Mouse (Mus musculus) hindbrain, embryonic 14.5 days (tissue): ENCODE data around the gene Fhl1. TPM values are rescaled to one million over a fixed set of nuclear protein-coding genes. Genes with fewer than 3 reads are reported as not detected.

Source experiments
- ATAC-seq: fragments of 200-750 bp; cut with Nextera tagmentation; 2 replicates; pipeline ENCODE4 v1.8.0; 2017; ENCODE audit warnings: moderate number of reproducible peaks, mild to moderate bottlenecking, moderate TSS enrichment, moderate library complexity; ENCODE audit not compliant: low FRiP score
- DNase-seq: peaks from one replicate; pipeline ENCODE4 v3.0.0-alpha.2; 2015; ENCODE audit warnings: low spot score
- H3K27ac ChIP-seq: fragments of 300-500 bp; sonication (generic); 2 replicates; pipeline ENCODE4 v1.5.1; 2014; ENCODE audit warnings: mild to moderate bottlenecking, moderate library complexity
- H3K27me3 ChIP-seq: fragments of 300-500 bp; sonication (generic); 2 replicates; pipeline ENCODE4 v1.6.1; 2014; ENCODE audit warnings: mild to moderate bottlenecking, low read length, mixed read lengths; ENCODE audit not compliant: control insufficient read depth, insufficient read depth
- H3K36me3 ChIP-seq: fragments of 300-500 bp; sonication (generic); replicated peaks from 2 replicates; pipeline ENCODE4 v1.6.1; 2014; ENCODE audit not compliant: control insufficient read depth, insufficient read depth
- H3K4me1 ChIP-seq: fragments of 300-500 bp; sonication (generic); replicated peaks from 2 replicates; pipeline ENCODE4 v1.6.1; 2014; ENCODE audit warnings: antibody characterized with exemption, low read length, mixed read lengths; ENCODE audit not compliant: control insufficient read depth, insufficient read depth
- H3K4me2 ChIP-seq: fragments of 300-500 bp; sonication (generic); replicated peaks from 2 replicates; pipeline ENCODE4 v1.6.1; 2014; ENCODE audit warnings: mild to moderate bottlenecking, moderate library complexity
- H3K4me3 ChIP-seq: fragments of 300-500 bp; sonication (generic); replicated peaks from 2 replicates; pipeline ENCODE4 v1.5.1; 2014; ENCODE audit warnings: mild to moderate bottlenecking, low read length
- H3K9ac ChIP-seq: fragments of 300-500 bp; sonication (generic); 2 replicates; pipeline ENCODE4 v1.6.1; 2014
- H3K9me3 ChIP-seq: fragments of 300-500 bp; sonication (generic); 2 replicates; pipeline ENCODE4 v1.6.1; 2016; ENCODE audit warnings: low read length; ENCODE audit not compliant: control insufficient read depth
- WGBS: fragments of 180-500 bp; shearing (Covaris S2); extraction: QIAGEN DNeasy Blood & Tissue Kit; methylation state at CpG from one replicate; pipeline ENCODE4 v1.1.7; 2014; 5-methylcytosine and 5-hydroxymethylcytosine counted together
- polyA plus RNA-seq: library from polyadenylated mRNA; unstranded; fragments of >200 nt; fragmentation: Nextera tagmentation; extraction: Ambion mirVana; gene quantifications from 2 replicates; pipeline ENCODE4 v1.2.1, GENCODE M21; 2014

Gene Fhl1
- polyA plus RNA-seq, result 192 and 215 TPM in 2 replicates

- peak within 1 kb of the TSS; percentile 79 for H3K9ac ChIP-seq
- no peaks in the 10 kb centered on the region for H3K9me3 ChIP-seq
- peaks cover 3% of the 10 kb centered on the region; the same call in 1 of the 2 replicates for H3K4me1 ChIP-seq
- DNase-seq, result peak; percentile 73
- H3K36me3 ChIP-seq, result no peaks in the 10 kb centered on the region
- peak within 1 kb of the TSS; percentile 49 for H3K4me2 ChIP-seq
- H3K27ac ChIP-seq, result peak within 1 kb of the TSS; percentile 87
- 19% methylated on average over 48 of the region's 106 CpGs for WGBS
- H3K4me3 ChIP-seq, result peak within 1 kb of the TSS; percentile 58
- no peaks in the 10 kb centered on the region for H3K27me3 ChIP-seq
- ATAC-seq, result peak; percentile 97
Measured at GRCm38 (mm10) chrX:56731306-56732201, at the start of gene Fhl1. Gene Fhl1, plus strand, starts transcription at chrX:56731787.

- no peaks in the 10 kb centered on the region for H3K36me3 ChIP-seq
- no peak overlapping the region for H3K9ac ChIP-seq
- no peak overlapping the region for H3K27ac ChIP-seq
- ATAC-seq (peak; percentile 57; the same call in 1 of the 2 replicates), DNase-seq (no peak)
- no peak overlapping the region for H3K4me3 ChIP-seq
- no peaks in the 10 kb centered on the region for H3K27me3 ChIP-seq
- 44% methylated on average over 1 of the region's 1 CpGs for WGBS
- H3K9me3 ChIP-seq, result no peaks in the 10 kb centered on the region
- no peaks in the 10 kb centered on the region for H3K4me1 ChIP-seq
- no peak overlapping the region for H3K4me2 ChIP-seq
Measured at GRCm38 (mm10) chrX:56682156-56682720, 49.3 kb upstream of the Fhl1 start.

- no peaks in the 10 kb centered on the region for H3K36me3 ChIP-seq
- no peak for DNase-seq
- H3K4me1 ChIP-seq, result no peaks in the 10 kb centered on the region
- no peak overlapping the region for H3K4me2 ChIP-seq
- no peak overlapping the region for H3K9ac ChIP-seq
- no peaks in the 10 kb centered on the region for H3K9me3 ChIP-seq
- H3K4me3 ChIP-seq, result no peak overlapping the region
- no peaks in the 10 kb centered on the region for H3K27me3 ChIP-seq
- WGBS, result 84% methylated on average over 10 of the region's 10 CpGs
- no peak overlapping the region for H3K27ac ChIP-seq
- ATAC-seq, result no peak
Measured at GRCm38 (mm10) chrX:56683521-56683920, 48.1 kb upstream of the Fhl1 start.

DNA sequence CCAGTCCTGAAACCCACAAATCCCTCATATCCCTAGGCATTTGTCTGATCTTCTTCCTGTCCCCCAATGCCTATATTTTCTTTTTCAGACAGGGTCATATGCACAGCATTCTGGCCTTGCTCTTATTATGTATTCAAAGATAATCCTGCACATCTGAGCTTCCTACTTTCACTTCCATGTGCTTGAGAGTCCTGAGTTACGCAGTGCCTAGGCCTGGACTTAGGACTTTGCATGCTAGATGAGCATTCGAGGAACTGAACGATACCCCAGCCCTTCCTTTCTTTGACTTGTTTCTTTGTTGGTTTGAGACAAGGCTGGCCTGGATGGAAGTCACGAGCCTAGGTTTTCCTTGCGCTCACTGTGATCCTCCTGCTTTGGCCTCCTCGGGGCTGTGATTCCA is 39.0 kb upstream of the Fhl1 start:
- no peak overlapping the region for H3K27ac ChIP-seq
- H3K4me3 ChIP-seq, result no peak overlapping the region
- H3K36me3 ChIP-seq, result no peaks in the 10 kb centered on the region
- WGBS, result 91% methylated on average over 6 of the region's 6 CpGs
- DNase-seq (no peak), ATAC-seq (no peak)
- no peaks in the 10 kb centered on the region for H3K9me3 ChIP-seq
- no peak overlapping the region for H3K4me2 ChIP-seq
- no peak overlapping the region for H3K9ac ChIP-seq
- H3K27me3 ChIP-seq, result no peaks in the 10 kb centered on the region
- H3K4me1 ChIP-seq, result no peaks in the 10 kb centered on the region

GRCm38 (mm10) chrX:56694539-56694938 is 37.0 kb upstream of the Fhl1 start:
- ATAC-seq (no peak), DNase-seq (no peak)
- no peak overlapping the region for H3K4me3 ChIP-seq
- H3K4me2 ChIP-seq, result no peak overlapping the region
- no peaks in the 10 kb centered on the region for H3K4me1 ChIP-seq
- H3K27me3 ChIP-seq, result no peaks in the 10 kb centered on the region
- H3K27ac ChIP-seq, result no peak overlapping the region
- WGBS, result 93% methylated on average over 2 of the region's 2 CpGs
- no peaks in the 10 kb centered on the region for H3K9me3 ChIP-seq
- no peaks in the 10 kb centered on the region for H3K36me3 ChIP-seq
- no peak overlapping the region for H3K9ac ChIP-seq

DNA sequence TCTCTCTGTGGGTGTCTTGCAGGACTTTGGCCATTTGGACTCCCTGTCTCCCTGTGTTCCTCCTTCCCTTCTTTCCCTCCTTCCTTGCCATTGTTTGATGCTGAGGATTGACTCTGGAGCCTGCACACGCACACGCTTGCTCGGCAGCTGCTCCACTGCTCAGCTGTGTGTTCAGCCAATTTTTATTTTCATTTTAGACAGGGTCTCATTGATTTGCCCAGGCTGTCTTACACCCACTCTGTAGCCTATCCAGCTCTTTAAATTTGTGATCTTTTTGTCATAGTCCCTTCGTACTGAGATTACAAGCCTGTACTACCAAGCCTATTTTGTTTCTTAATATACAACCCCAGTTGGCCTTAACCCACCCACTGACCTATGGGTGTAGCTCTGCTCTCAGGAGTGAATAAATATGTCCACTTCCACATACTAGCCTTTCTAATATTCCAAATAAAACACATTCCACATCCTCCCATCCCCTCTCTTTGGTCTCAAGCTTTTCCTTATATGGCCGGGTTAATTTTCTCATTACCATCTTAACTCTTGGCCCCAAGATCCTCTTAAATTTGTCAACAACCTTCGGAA is 34.3 kb upstream of the Fhl1 start:
- no peaks in the 10 kb centered on the region for H3K9me3 ChIP-seq
- H3K4me2 ChIP-seq, result no peak overlapping the region
- no peak for DNase-seq
- no peak overlapping the region for H3K9ac ChIP-seq
- H3K27ac ChIP-seq, result no peak overlapping the region
- ATAC-seq, result no peak
- H3K36me3 ChIP-seq, result no peaks in the 10 kb centered on the region
- H3K27me3 ChIP-seq, result no peaks in the 10 kb centered on the region
- 83% methylated on average over 6 of the region's 6 CpGs for WGBS
- H3K4me1 ChIP-seq, result no peaks in the 10 kb centered on the region
- H3K4me3 ChIP-seq, result no peak overlapping the region

DNA sequence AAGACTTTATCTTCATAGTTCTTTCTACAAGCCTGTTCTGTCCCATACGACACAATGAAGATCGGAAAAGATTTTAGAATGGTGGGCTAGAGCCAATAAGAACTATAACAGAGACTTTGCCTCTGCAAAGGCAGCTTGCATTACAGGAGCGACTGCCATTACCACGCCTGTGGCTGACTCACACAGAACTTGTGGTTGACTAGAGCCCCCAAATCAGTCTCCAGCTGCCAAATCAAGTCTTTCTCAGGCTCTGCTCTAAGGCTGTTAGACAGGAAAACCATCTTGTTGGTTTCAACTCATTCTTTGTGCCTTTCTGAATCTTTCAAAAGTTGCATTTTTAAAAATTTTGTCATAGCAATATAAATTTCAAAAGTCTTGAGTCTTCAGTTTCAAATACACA is 33.7 kb upstream of the Fhl1 start:
- 95% methylated on average over 4 of the region's 4 CpGs for WGBS
- Histone ChIP-seq H3K4me3 (no peak overlapping the region), H3K9ac (no peak overlapping the region), H3K9me3 (no peaks in the 10 kb centered on the region), H3K4me1 (no peaks in the 10 kb centered on the region), H3K27me3 (no peaks in the 10 kb centered on the region), H3K27ac (no peak overlapping the region), H3K36me3 (no peaks in the 10 kb centered on the region), H3K4me2 (no peak overlapping the region)
- no peak for DNase-seq
- ATAC-seq, result no peak

- ATAC-seq (no peak), DNase-seq (no peak)
- Histone ChIP-seq H3K27me3 (no peaks in the 10 kb centered on the region), H3K9me3 (no peaks in the 10 kb centered on the region), H3K9ac (no peak overlapping the region), H3K4me1 (no peaks in the 10 kb centered on the region), H3K4me2 (no peak overlapping the region), H3K36me3 (no peaks in the 10 kb centered on the region), H3K4me3 (no peak overlapping the region), H3K27ac (no peak overlapping the region)
- WGBS, result 89% methylated on average over 3 of the region's 3 CpGs
Measured at GRCm38 (mm10) chrX:56701261-56701660, 30.3 kb upstream of the Fhl1 start.

- Histone ChIP-seq H3K27me3 (no peaks in the 10 kb centered on the region), H3K4me3 (no peak overlapping the region), H3K36me3 (no peaks in the 10 kb centered on the region), H3K27ac (no peak overlapping the region), H3K9ac (no peak overlapping the region), H3K9me3 (no peaks in the 10 kb centered on the region), H3K4me2 (no peak overlapping the region), H3K4me1 (no peaks in the 10 kb centered on the region)
- 88% methylated on average over 8 of the region's 8 CpGs for WGBS
- no peak for ATAC-seq
- no peak for DNase-seq
Measured at GRCm38 (mm10) chrX:56703965-56704562, 27.5 kb upstream of the Fhl1 start.
